Mouse (Mus musculus): ENCODE data around the gene Pgp.
A peak's percentile ranks its signal among the peaks of the same experiment; 100 is the strongest.
"Not testable (repeated sequence)": the region's sequence is repeated elsewhere in the genome, so short reads cannot be mapped to it uniquely, and the experiment has no call there.

The Pgp gene

GRCm38 (mm10) chr17:24469910-24470602 lies at the start of gene Pgp, which contains the start of gene E4f1:
Pgp (plus strand) TSS chr17:24470392.
E4f1 (minus strand) TSS chr17:24470313.
- DNase-seq (ENCODE audit: low spot score in 2 of 2), result peak; percentile 98

- DNase-seq (ENCODE audit: low spot score in 2 of 2), result no peak
These were observed 47.1 kb upstream of the Pgp start for GRCm38 (mm10) chr17:24423114-24423513.

GRCm38 (mm10) chr17:24424489-24424888 lies 45.7 kb upstream of the Pgp start:
- no peak for DNase-seq (ENCODE audit: low spot score in 2 of 2)

GRCm38 (mm10) chr17:24425326-24425725 lies 44.9 kb upstream of the Pgp start:
- DNase-seq (ENCODE audit: low spot score in 2 of 2), result not testable (repeated sequence)

- DNase-seq (ENCODE audit: low spot score in 2 of 2), result no peak
These were observed 44.3 kb upstream of the Pgp start for GRCm38 (mm10) chr17:24425905-24426304.

GRCm38 (mm10) chr17:24426471-24427169 lies 43.6 kb upstream of the Pgp start, which contains the start of gene Eci1:
Eci1 (plus strand) TSS chr17:24426641.
- DNase-seq (ENCODE audit: low spot score in 2 of 2), result peak; percentile 94 to 96

GRCm38 (mm10) chr17:24427170-24427557 lies 43.0 kb upstream of the Pgp start:
- no peak for DNase-seq (ENCODE audit: low spot score in 2 of 2)

GRCm38 (mm10) chr17:24429201-24429983 lies 40.8 kb upstream of the Pgp start:
- DNase-seq (ENCODE audit: low spot score in 2 of 2), result no peak

GRCm38 (mm10) chr17:24437016-24437415 lies 33.2 kb upstream of the Pgp start:
- DNase-seq (ENCODE audit: low spot score in 2 of 2), result no peak

- no peak for DNase-seq (ENCODE audit: low spot score in 2 of 2)
These were observed 29.8 kb upstream of the Pgp start for GRCm38 (mm10) chr17:24440377-24440776.

- no peak for DNase-seq (ENCODE audit: low spot score in 2 of 2)
These were observed 29.0 kb upstream of the Pgp start for GRCm38 (mm10) chr17:24441148-24441547.

- no peak for DNase-seq (ENCODE audit: low spot score in 2 of 2)
These were observed 28.1 kb upstream of the Pgp start for GRCm38 (mm10) chr17:24442107-24442506.

- DNase-seq (ENCODE audit: low spot score in 2 of 2), result no peak
These were observed 27.5 kb upstream of the Pgp start, which contains the start of gene Dnase1l2 for GRCm38 (mm10) chr17:24442632-24443155. Dnase1l2 (minus strand) TSS chr17:24443105.

GRCm38 (mm10) chr17:24443409-24443808 lies 26.8 kb upstream of the Pgp start:
- DNase-seq (ENCODE audit: low spot score in 2 of 2), result no peak

GRCm38 (mm10) chr17:24446590-24446989 lies 23.6 kb upstream of the Pgp start:
- DNase-seq (ENCODE audit: low spot score in 2 of 2), result no peak

- DNase-seq (ENCODE audit: low spot score in 2 of 2), result no peak
These were observed 20.7 kb upstream of the Pgp start for GRCm38 (mm10) chr17:24449507-24449906.

GRCm38 (mm10) chr17:24451220-24451619 lies 19.0 kb upstream of the Pgp start:
- no peak for DNase-seq (ENCODE audit: low spot score in 2 of 2)

GRCm38 (mm10) chr17:24453372-24453771 lies 16.8 kb upstream of the Pgp start:
- DNase-seq (ENCODE audit: low spot score in 2 of 2), result no peak

- no peak for DNase-seq (ENCODE audit: low spot score in 2 of 2)
These were observed 15.9 kb upstream of the Pgp start for GRCm38 (mm10) chr17:24454218-24454755.

- peak; percentile 99 to 100 for DNase-seq (ENCODE audit: low spot score in 2 of 2)
These were observed 15.3 kb upstream of the Pgp start for GRCm38 (mm10) chr17:24454756-24455522.
